Mouse (Mus musculus) kidney, postnatal 0 days (tissue): Measurements from ENCODE around the gene Traf3ip1. TPM values are rescaled to one million over a fixed set of nuclear protein-coding genes. Genes with fewer than 3 reads are reported as not detected.
A peak's percentile ranks its signal among the peaks of the same experiment; 100 is the strongest.

Experiments
- ATAC-seq: fragments of 200-750 bp; cut with Nextera tagmentation; replicated peaks from 2 replicates; pipeline ENCODE4 v1.8.0; 2017; ENCODE audit warnings: low read depth, moderate number of reproducible peaks, moderate TSS enrichment, moderate library complexity; ENCODE audit not compliant: low FRiP score
- DNase-seq: peaks from one replicate; pipeline ENCODE4 v3.0.0-alpha.2; 2016; ENCODE audit warnings: low spot score
- H3K27ac ChIP-seq: fragments of 300-500 bp; sonication (generic); 2 replicates; pipeline ENCODE4 v1.5.1; 2014; ENCODE audit warnings: mild to moderate bottlenecking
- H3K27me3 ChIP-seq: fragments of 300-500 bp; sonication (generic); 2 replicates; pipeline ENCODE4 v1.6.1; 2014; ENCODE audit warnings: low read length, mixed read lengths; ENCODE audit not compliant: insufficient read depth
- H3K36me3 ChIP-seq: fragments of 300-500 bp; sonication (generic); 2 replicates; pipeline ENCODE4 v1.6.1; 2014; ENCODE audit warnings: low read length, mixed read lengths; ENCODE audit not compliant: insufficient read depth
- H3K4me1 ChIP-seq: fragments of 300-500 bp; sonication (generic); replicated peaks from 2 replicates; pipeline ENCODE4 v1.6.1; 2014; ENCODE audit warnings: antibody characterized with exemption, low read length, mixed read lengths; ENCODE audit not compliant: insufficient read depth
- H3K4me2 ChIP-seq: fragments of 300-500 bp; sonication (generic); 2 replicates; pipeline ENCODE4 v1.6.1; 2014; ENCODE audit warnings: mild to moderate bottlenecking, low read length, moderate library complexity, mixed read lengths
- H3K4me3 ChIP-seq: fragments of 300-500 bp; sonication (generic); replicated peaks from 2 replicates; pipeline ENCODE4 v1.5.1; 2014; ENCODE audit warnings: low read depth, low read length
- H3K9ac ChIP-seq: fragments of 300-500 bp; sonication (generic); 2 replicates; pipeline ENCODE4 v1.6.1; 2014; ENCODE audit warnings: low read depth, low read length
- H3K9me3 ChIP-seq: fragments of 300-500 bp; sonication (generic); replicated peaks from 2 replicates; pipeline ENCODE4 v1.6.1; 2016; ENCODE audit warnings: low read length, inconsistent platforms, mixed read lengths
- CTCF ChIP-seq: IDR thresholded peaks from 2 replicates; pipeline ENCODE4 v1.5.1; 2016; ENCODE audit warnings: antibody characterized with exemption, low read depth, mild to moderate bottlenecking, moderate library complexity
- WGBS: fragments of 180-500 bp; shearing (Covaris S2); extraction: QIAGEN DNeasy Blood & Tissue Kit; methylation state at CpG from one replicate; pipeline ENCODE4 v1.1.7; 2014; 5-methylcytosine and 5-hydroxymethylcytosine counted together
- polyA plus RNA-seq: library from polyadenylated mRNA; unstranded; fragments of >200 nt; fragmentation: Nextera tagmentation; extraction: Ambion mirVana; gene quantifications from 2 replicates; pipeline ENCODE4 v1.2.1, GENCODE M21; 2015

Gene Traf3ip1
- polyA plus RNA-seq, 1 experiment from 2014 or later = 6.3 TPM

GRCm38 (mm10) chr1:91515642-91516041, 21.2 kb downstream of the Traf3ip1 start:
- Histone ChIP-seq H3K9me3 (no peaks in the 10 kb centered on the region), H3K4me1 (no peaks in the 10 kb centered on the region), H3K27ac (0 out of 2 replicates have a peak overlapping the region, but pooled peaks have one; percentile 13), H3K36me3 (0 out of 2 replicates have a peak, but pooled peaks cover 10% of the 10 kb centered on the region), H3K9ac (no peak overlapping the region), H3K4me3 (no peak overlapping the region), H3K4me2 (no peak overlapping the region), H3K27me3 (no peaks in the 10 kb centered on the region)
- WGBS = 72% methylated on average over 6 of the region's 6 CpGs
- TF ChIP-seq CTCF = no peak
- ATAC-seq = no peak; the same call in 1 of the 2 replicates
- no peak for DNase-seq

DNA sequence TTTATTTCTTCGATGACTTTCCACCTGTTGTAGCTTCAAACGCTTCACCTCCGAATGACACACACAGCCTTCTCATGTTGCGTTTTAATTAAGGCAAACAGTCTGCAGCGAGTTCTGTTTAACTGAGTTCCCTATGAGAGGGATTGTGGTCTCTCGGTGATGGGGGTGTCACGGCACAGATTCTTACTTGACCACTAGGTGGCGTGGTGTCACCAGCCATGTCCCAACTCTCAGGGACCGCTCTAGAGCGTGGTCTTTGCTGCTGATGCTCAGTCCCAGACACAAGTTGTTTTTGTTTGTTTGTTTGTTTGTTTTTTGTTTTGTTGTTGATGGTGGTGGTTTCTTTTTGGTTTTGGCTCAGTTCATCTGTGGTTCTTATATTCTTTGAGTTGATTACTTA, 29.3 kb downstream of the Traf3ip1 start:
- Histone ChIP-seq H3K9ac (no peak overlapping the region), H3K27me3 (no peaks in the 10 kb centered on the region), H3K36me3 (peaks cover 27% of the 10 kb centered on the region), H3K27ac (no peak overlapping the region), H3K9me3 (no peaks in the 10 kb centered on the region), H3K4me3 (no peak overlapping the region), H3K4me1 (no peaks in the 10 kb centered on the region), H3K4me2 (no peak overlapping the region)
- ATAC-seq = no peak
- peak; percentile 85 for DNase-seq
- WGBS = 11% methylated on average over 10 of the region's 10 CpGs
- peak; percentile 94 for TF ChIP-seq CTCF

- Histone ChIP-seq H3K36me3 (peaks cover 24% of the 10 kb centered on the region), H3K27ac (no peak overlapping the region), H3K4me2 (no peak overlapping the region), H3K9ac (no peak overlapping the region), H3K4me1 (no peaks in the 10 kb centered on the region), H3K27me3 (no peaks in the 10 kb centered on the region), H3K9me3 (no peaks in the 10 kb centered on the region), H3K4me3 (no peak overlapping the region)
- WGBS = 90% methylated on average over 14 of the region's 14 CpGs
- ATAC-seq (no peak), DNase-seq (no peak)
- TF ChIP-seq CTCF = no peak
These were observed 31.4 kb downstream of the Traf3ip1 start for GRCm38 (mm10) chr1:91525838-91526237.

DNA sequence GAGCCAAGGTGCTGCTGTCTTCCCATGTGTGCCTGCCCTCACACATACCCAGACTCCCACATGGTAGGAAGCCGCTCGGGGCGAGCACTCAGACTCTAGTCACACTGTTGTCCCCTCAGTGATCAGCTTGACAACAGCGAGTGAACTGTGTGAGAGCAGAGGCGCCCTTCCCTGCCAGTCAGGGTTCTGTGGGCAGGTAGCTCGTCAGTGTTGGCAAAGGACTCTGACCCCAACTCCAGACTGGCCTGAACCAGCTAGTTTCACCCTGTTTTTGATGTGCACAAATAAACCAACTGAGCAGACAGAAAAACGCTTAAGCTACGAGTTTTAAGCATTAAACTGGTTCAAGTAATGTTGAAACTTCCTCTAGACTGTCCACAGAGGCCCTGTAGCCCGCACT, 35.7 kb downstream of the Traf3ip1 start:
- no peak for TF ChIP-seq CTCF
- peak; percentile 91 for ATAC-seq
- no peak overlapping the region for H3K4me3 ChIP-seq
- H3K4me1 ChIP-seq = no peaks in the 10 kb centered on the region
- H3K9me3 ChIP-seq = no peaks in the 10 kb centered on the region
- WGBS = 76% methylated on average over 9 of the region's 9 CpGs
- H3K9ac ChIP-seq = no peak overlapping the region
- peak overlapping the region; percentile 75 for H3K27ac ChIP-seq
- H3K27me3 ChIP-seq = no peaks in the 10 kb centered on the region
- DNase-seq = no peak
- peaks cover 9% of the 10 kb centered on the region; the same call in 1 of the 2 replicates for H3K36me3 ChIP-seq
- H3K4me2 ChIP-seq = no peak overlapping the region

GRCm38 (mm10) chr1:91532243-91532642, 37.8 kb downstream of the Traf3ip1 start:
- no peak for TF ChIP-seq CTCF
- Histone ChIP-seq H3K4me2 (no peak overlapping the region), H3K9me3 (no peaks in the 10 kb centered on the region), H3K36me3 (peaks cover 9% of the 10 kb centered on the region; the same call in 1 of the 2 replicates), H3K4me3 (no peak overlapping the region), H3K27ac (no peak overlapping the region), H3K27me3 (no peaks in the 10 kb centered on the region), H3K9ac (no peak overlapping the region), H3K4me1 (no peaks in the 10 kb centered on the region)
- DNase-seq (no peak), ATAC-seq (no peak)
- 72% methylated on average over 4 of the region's 4 CpGs for WGBS

GRCm38 (mm10) chr1:91532892-91533291, 38.4 kb downstream of the Traf3ip1 start:
- H3K4me1 ChIP-seq = no peaks in the 10 kb centered on the region
- no peak; the same call in 1 of the 2 replicates for TF ChIP-seq CTCF
- DNase-seq = peak; percentile 32
- H3K27ac ChIP-seq = no peak overlapping the region
- no peaks in the 10 kb centered on the region for H3K9me3 ChIP-seq
- no peak overlapping the region for H3K4me2 ChIP-seq
- no peak overlapping the region for H3K9ac ChIP-seq
- no peaks in the 10 kb centered on the region for H3K27me3 ChIP-seq
- H3K4me3 ChIP-seq = no peak overlapping the region
- WGBS = 87% methylated on average over 5 of the region's 5 CpGs
- peaks cover 7% of the 10 kb centered on the region; the same call in 1 of the 2 replicates for H3K36me3 ChIP-seq
- ATAC-seq = no peak

- Histone ChIP-seq H3K36me3 (0 out of 2 replicates have a peak, but pooled peaks cover 3% of the 10 kb centered on the region), H3K27ac (no peak overlapping the region), H3K9me3 (no peaks in the 10 kb centered on the region), H3K4me1 (no peaks in the 10 kb centered on the region), H3K9ac (no peak overlapping the region), H3K4me2 (no peak overlapping the region), H3K27me3 (no peaks in the 10 kb centered on the region), H3K4me3 (no peak overlapping the region)
- ATAC-seq (no peak), DNase-seq (no peak)
- WGBS = 64% methylated on average over 2 of the region's 2 CpGs
- TF ChIP-seq CTCF = no peak
These were observed 39.0 kb downstream of the Traf3ip1 start for GRCm38 (mm10) chr1:91533483-91533882.
